ENCODE assay signal across 25 mouse cellular contexts in the genomic region with DNA sequence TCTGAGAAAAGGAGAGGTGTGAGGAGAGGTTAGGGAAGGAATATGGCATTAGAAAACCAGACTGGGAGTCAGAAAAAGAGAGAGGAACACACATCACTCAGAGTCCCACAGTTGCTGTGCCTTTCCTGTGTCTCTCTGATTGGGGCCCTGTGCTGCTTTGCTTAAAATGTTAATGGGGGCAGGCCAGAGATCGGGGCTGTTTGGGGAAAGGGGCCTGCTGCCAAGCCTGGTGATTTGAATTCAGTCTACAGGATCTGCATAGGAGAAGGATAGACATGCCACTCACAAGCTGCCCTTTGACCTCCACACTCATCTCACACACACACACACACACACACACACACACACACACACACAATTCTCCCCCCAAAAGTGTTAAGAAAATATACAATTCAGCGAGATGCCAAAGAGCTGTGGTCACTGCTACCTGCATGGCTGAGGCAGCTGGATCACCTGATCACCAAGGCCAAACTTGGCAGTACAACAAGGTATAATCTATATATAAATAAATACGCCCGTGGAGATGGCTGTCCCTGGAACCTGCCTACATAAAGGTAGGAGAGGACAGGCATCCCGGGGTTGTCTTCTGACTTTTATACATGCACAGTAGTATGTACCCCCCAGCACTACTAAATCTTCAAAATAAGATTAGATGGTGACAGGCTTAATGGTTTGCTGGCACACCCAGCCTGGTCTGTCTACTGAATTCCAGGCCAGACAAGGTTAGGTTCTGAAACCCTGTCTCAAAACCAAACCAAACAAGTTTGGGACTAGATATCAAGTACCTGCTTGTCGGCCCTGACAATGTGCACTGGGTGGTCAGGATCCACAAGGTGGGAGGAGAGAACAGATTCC. TPM values are rescaled to one million over a fixed set of nuclear protein-coding genes. Genes with fewer than 3 reads are reported as not detected.
DNase-seq lines count a peak whose midpoint lies in the region; ATAC-seq and TF ChIP-seq lines count a peak whose summit lies in the region.
"Had no signal": no experiment of that assay in that cellular context is flagged by ENCODE, and none has a peak within 500 bp of the region (broad histone marks: within the 10 kb centered on the region; RNA-seq: fewer than 3 reads in every experiment).

No protein-coding gene starts in this region.

- H3K9me3 ChIP-seq in heart, embryonic 11.5 days (replicated peaks; ENCODE audit: control insufficient read depth, low read length), result no peaks in the 10 kb centered on the region
- H3K9me3 ChIP-seq in lung, embryonic 15.5 days, result no peaks in the 10 kb centered on the region
- H3K9me3 ChIP-seq: embryonic facial prominence, embryonic 12.5 days; hindbrain, embryonic 15.5 days; intestine, embryonic 15.5 days had no signal

- H3K4me2 ChIP-seq in heart, embryonic 11.5 days, result no peak overlapping the region
- H3K4me2 ChIP-seq in lung, embryonic 15.5 days, result peak overlapping the region; percentile 20; the same call in 1 of the 2 replicates
- H3K4me2 ChIP-seq: embryonic facial prominence, embryonic 12.5 days; hindbrain, embryonic 15.5 days; intestine, embryonic 15.5 days; liver, embryonic 11.5 days; lung, embryonic 14.5 days had no signal

- intact Hi-C loops in heart, postnatal 36 days (cut with DNase I), result no loop called here

- no peak for TF ChIP-seq POLR2A in lung, adult 2 months (IDR thresholded peaks at IDR 0.05; ENCODE audit: borderline replicate concordance, extremely low read depth, low read depth, low read length)

- DNase-seq in heart, postnatal 36 days, result no peak
- no peak for DNase-seq in lung, adult 2 months
- peak; percentile 94 for DNase-seq in gonadal fat pad, adult 2 months (ENCODE audit: low read depth)
- DNase-seq: B cell, adult 2 months; cerebellum, adult 8-10 months; midbrain, embryonic 14.5 days; spleen, adult 18-20 months; thymus, adult 2 months had no signal

- no peak overlapping the region for H3K4me3 ChIP-seq in heart, embryonic 11.5 days (ENCODE audit: low read depth, low read length)
- H3K4me3 ChIP-seq in lung, embryonic 15.5 days, result no peak overlapping the region
- H3K4me3 ChIP-seq in lung, adult 2 months (replicated peaks; ENCODE audit: extremely low read depth, low read depth, low read length), result no peak overlapping the region
- H3K4me3 ChIP-seq: embryonic facial prominence, embryonic 12.5 days; hindbrain, embryonic 15.5 days; intestine, embryonic 15.5 days had no signal

- no peak for TF ChIP-seq CTCF in lung, adult 2 months (IDR thresholded peaks at IDR 0.05; ENCODE audit: insufficient read depth, low read length)

- H3K4me1 ChIP-seq in heart, embryonic 11.5 days (ENCODE audit: control insufficient read depth, insufficient read depth, low read length), result peaks cover 11% of the 10 kb centered on the region; the same call in 1 of the 2 replicates
- H3K4me1 ChIP-seq in lung, embryonic 15.5 days, result peaks cover 6% of the 10 kb centered on the region; the same call in 1 of the 2 replicates
- H3K4me1 ChIP-seq in lung, adult 2 months (ENCODE audit: control insufficient read depth, insufficient read depth, low read length), result peaks cover 12% of the 10 kb centered on the region
- H3K4me1 ChIP-seq: embryonic facial prominence, embryonic 12.5 days; hindbrain, embryonic 15.5 days had no signal

- WGBS in heart, embryonic 11.5 days (ENCODE audit: insufficient replicate concordance), result 69% methylated on average over 6 of the region's 6 CpGs
- 59% methylated on average over 6 of the region's 6 CpGs for WGBS in lung, embryonic 15.5 days
- 59% methylated on average over 6 of the region's 6 CpGs for WGBS in lung, adult 2 months

- no peaks in the 10 kb centered on the region for H3K27me3 ChIP-seq in heart, embryonic 11.5 days (ENCODE audit: control insufficient read depth, insufficient read depth, low read length)
- H3K27me3 ChIP-seq in lung, embryonic 15.5 days, result no peaks in the 10 kb centered on the region
- H3K27me3 ChIP-seq: embryonic facial prominence, embryonic 12.5 days; hindbrain, embryonic 15.5 days; intestine, embryonic 15.5 days had no signal

- ATAC-seq in heart, embryonic 11.5 days (replicated peaks; ENCODE audit: insufficient number of reproducible peaks, low FRiP score, low TSS enrichment), result no peak
- ATAC-seq in lung, embryonic 15.5 days (ENCODE audit: borderline replicate concordance, extremely low read depth, low FRiP score, low TSS enrichment), result no peak
- ATAC-seq in megakaryocyte, adult 5-6 weeks (ENCODE audit: poor library complexity, severe bottlenecking), result no peak
- ATAC-seq in frontal cortex, adult (ENCODE audit: low TSS enrichment), result no peak
- ATAC-seq: forebrain, embryonic 16.5 days had no signal

- H3K27ac ChIP-seq in heart, embryonic 11.5 days (ENCODE audit: low read depth, low read length), result peak overlapping the region; percentile 22; the same call in 1 of the 2 replicates
- H3K27ac ChIP-seq in lung, embryonic 15.5 days, result peak overlapping the region; percentile 60
- H3K27ac ChIP-seq: embryonic facial prominence, embryonic 12.5 days; hindbrain, embryonic 15.5 days; intestine, embryonic 15.5 days had no signal

- no peaks in the 10 kb centered on the region for H3K36me3 ChIP-seq in heart, embryonic 11.5 days (ENCODE audit: control insufficient read depth, insufficient read depth, low read length)
- H3K36me3 ChIP-seq in lung, embryonic 15.5 days, result no peaks in the 10 kb centered on the region
- H3K36me3 ChIP-seq: hindbrain, embryonic 15.5 days; intestine, embryonic 15.5 days had no signal

- H3K9ac ChIP-seq in heart, embryonic 11.5 days (ENCODE audit: low read depth, low read length), result no peak overlapping the region
- no peak overlapping the region for H3K9ac ChIP-seq in lung, embryonic 15.5 days
- H3K9ac ChIP-seq: embryonic facial prominence, embryonic 12.5 days; hindbrain, embryonic 15.5 days; intestine, embryonic 15.5 days; lung, embryonic 14.5 days had no signal

RNA-seq across cellular contexts. Expression of a gene that starts 0.8 kb away (rescaled TPM):
- polyA plus RNA-seq in heart, embryonic 11.5 days (2014; fragmentation: Nextera tagmentation; extraction: Ambion mirVana), result not detected in 2 replicates
- total RNA-seq in heart, postnatal 36 days (2021), result under 1 TPM in 1 of 2 experiments, not detected in 1; 0.22 TPM
- not detected in 2 replicates for polyA plus RNA-seq in lung, embryonic 15.5 days (2015; fragmentation: Nextera tagmentation; extraction: Ambion mirVana)
- 0.41 and 0.76 TPM in 2 replicates for polyA plus RNA-seq in lung, adult 2 months (2012; rRNA removed)
- polyA plus RNA-seq in gonadal fat pad, adult 2 months (2012; rRNA removed), result not detected in 2 replicates
- total RNA-seq in megakaryocyte, adult 5-6 weeks (2015), result not detected in 2 replicates
- not detected in 2 replicates for total RNA-seq in megakaryocyte, adult 5-6 weeks (2017)
- total RNA-seq: adrenal gland, adult 18-20 months; gastrocnemius, postnatal 4 days; left cerebral cortex, adult 18-20 months; left cerebral cortex, postnatal 36 days; megakaryocyte progenitor cell, adult 5-6 weeks had no signal
- polyA plus RNA-seq: cortical plate, adult 2 months; embryonic facial prominence, embryonic 12.5 days; forebrain, embryonic 16.5 days; hindbrain, embryonic 15.5 days; intestine, embryonic 15.5 days; liver, embryonic 11.5 days; lung, embryonic 14.5 days; midbrain, embryonic 14.5 days; neural tube, embryonic 14.5 days; thymus, adult 2 months had no signal

RNA-seq across cellular contexts. Expression of a gene that starts 31.9 kb away (rescaled TPM):
- polyA plus RNA-seq in heart, embryonic 11.5 days (2014; fragmentation: Nextera tagmentation; extraction: Ambion mirVana), result 68.2 and 69.8 TPM in 2 replicates
- 10 to 100 TPM; 27.4 to 30.8 TPM for total RNA-seq in heart, postnatal 36 days (2021)
- polyA plus RNA-seq in lung, embryonic 15.5 days (2015; fragmentation: Nextera tagmentation; extraction: Ambion mirVana), result 90.7 and 93.1 TPM in 2 replicates
- 46.7 and 51.4 TPM in 2 replicates for polyA plus RNA-seq in lung, adult 2 months (2012; rRNA removed)
- 58.9 and 78.2 TPM in 2 replicates for polyA plus RNA-seq in gonadal fat pad, adult 2 months (2012; rRNA removed)
- total RNA-seq in megakaryocyte, adult 5-6 weeks (2015), result 50.6 and 52.1 TPM in 2 replicates
- 53.4 and 56.1 TPM in 2 replicates for total RNA-seq in megakaryocyte, adult 5-6 weeks (2017)

RNA-seq across cellular contexts. Expression of a gene that starts 48.0 kb away (rescaled TPM):
- 91.4 and 102 TPM in 2 replicates for polyA plus RNA-seq in heart, embryonic 11.5 days (2014; fragmentation: Nextera tagmentation; extraction: Ambion mirVana)
- total RNA-seq in heart, postnatal 36 days (2021), result 10 to 100 TPM; 42.2 to 51.1 TPM
- 105 and 116 TPM in 2 replicates for polyA plus RNA-seq in lung, embryonic 15.5 days (2015; fragmentation: Nextera tagmentation; extraction: Ambion mirVana)
- 186 and 233 TPM in 2 replicates for polyA plus RNA-seq in lung, adult 2 months (2012; rRNA removed)
- polyA plus RNA-seq in gonadal fat pad, adult 2 months (2012; rRNA removed), result 49.5 and 64.5 TPM in 2 replicates
- 71.1 and 85.9 TPM in 2 replicates for total RNA-seq in megakaryocyte, adult 5-6 weeks (2015)
- 49.6 and 73.1 TPM in 2 replicates for total RNA-seq in megakaryocyte, adult 5-6 weeks (2017)
